Mouse (Mus musculus): ENCODE measurements around the gene Myrfl. TPM values are rescaled to one million over a fixed set of nuclear protein-coding genes. Genes with fewer than 3 reads are reported as not detected.

Myrfl gene
- polyA plus RNA-seq, 1 experiment = 0.07 TPM

Other genes with a start within 250 kb of the Myrfl start
- 293 and 458 TPM in 2 replicates for gene Rab3ip, start 53.9 kb upstream of the Myrfl start, polyA plus RNA-seq (2012; rRNA removed)
- not detected in 2 replicates for gene Gm10271, start 75.7 kb upstream of the Myrfl start, polyA plus RNA-seq (2012; rRNA removed)
- 0.69 and 0.77 TPM in 2 replicates for gene Best3, start 89.4 kb upstream of the Myrfl start, polyA plus RNA-seq (2012; rRNA removed)
- 0.07 TPM in 1 of 2 replicates, not detected in the other for gene Lrrc10, start 148.4 kb upstream of the Myrfl start, polyA plus RNA-seq (2012; rRNA removed)
- 96.9 and 108 TPM in 2 replicates for gene Cct2, start 166.9 kb upstream of the Myrfl start, polyA plus RNA-seq (2012; rRNA removed)

All from gonadal fat pad, adult 2 months (tissue).